Mouse (Mus musculus): ENCODE results near the gene Pkn1. TPM values are rescaled to one million over a fixed set of nuclear protein-coding genes. Genes with fewer than 3 reads are reported as not detected.
A peak's percentile ranks its signal among the peaks of the same experiment; 100 is the strongest.

The Pkn1 gene
- total RNA-seq (2021): 10 to 100 TPM; 60.9 to 65.6 TPM
- long read RNA-seq, experiment 1, full-length matches to known transcripts: 23 of 54 reads
- long read RNA-seq, experiment 1, partial matches to known transcripts: 9 of 54 reads
- long read RNA-seq, experiment 1, other reads (novel, unspliced or antisense): 22 of 54 reads
- long read RNA-seq, experiment 2, full-length matches to known transcripts: 25 of 52 reads
- long read RNA-seq, experiment 2, partial matches to known transcripts: 9 of 52 reads
- long read RNA-seq, experiment 2, other reads (novel, unspliced or antisense): 18 of 52 reads

DNA sequence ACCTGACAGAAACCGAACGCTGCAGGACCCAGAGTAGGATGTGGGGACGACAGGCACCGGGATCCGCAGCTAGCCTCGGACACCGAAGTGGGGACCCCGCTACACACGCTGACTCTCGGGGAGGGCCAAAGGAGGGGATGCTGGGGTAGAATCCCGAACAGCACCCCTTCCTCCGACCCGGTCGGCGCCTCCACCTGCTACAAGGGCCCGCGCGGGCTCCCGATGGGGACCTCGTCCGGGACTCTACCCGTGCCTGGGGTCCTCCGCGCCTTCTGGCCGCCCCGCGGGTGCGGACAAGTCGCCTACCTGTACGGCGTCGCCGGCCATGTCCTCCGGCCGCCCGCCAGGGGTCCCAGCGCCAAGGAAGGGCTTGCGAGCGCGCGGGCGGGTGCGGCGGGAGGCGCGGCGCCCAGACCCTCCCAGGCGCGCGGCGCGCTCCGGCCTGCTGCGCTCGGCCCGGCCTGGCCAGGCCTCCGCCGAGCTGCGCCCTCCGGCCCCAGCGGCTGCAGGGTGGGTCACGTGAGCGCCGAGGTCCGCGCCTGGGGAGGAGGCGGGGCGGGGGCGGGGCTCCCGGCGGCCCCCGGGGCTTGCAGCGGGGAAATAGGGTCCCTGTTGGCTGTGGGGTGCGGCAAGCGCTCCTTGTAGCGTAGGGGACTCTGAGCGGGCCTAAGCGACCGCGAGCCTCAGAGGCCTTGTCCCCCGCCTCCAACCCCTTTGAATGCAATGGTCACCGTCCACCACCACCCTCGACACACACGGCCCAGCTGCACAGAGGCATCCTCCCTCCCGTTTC lies at the start of gene Pkn1:
Gene Pkn1, minus strand, starts transcription at position 519 of the 793 bp plus-strand sequence.
- DNase-seq (ENCODE audit: extremely low spot score in 1 of 2, low spot score in 2 of 2): peak; percentile 66 to 69
- no peak; the same call in 1 of the 2 replicates for TF ChIP-seq CTCF (IDR thresholded peaks at IDR 0.05)

DNA sequence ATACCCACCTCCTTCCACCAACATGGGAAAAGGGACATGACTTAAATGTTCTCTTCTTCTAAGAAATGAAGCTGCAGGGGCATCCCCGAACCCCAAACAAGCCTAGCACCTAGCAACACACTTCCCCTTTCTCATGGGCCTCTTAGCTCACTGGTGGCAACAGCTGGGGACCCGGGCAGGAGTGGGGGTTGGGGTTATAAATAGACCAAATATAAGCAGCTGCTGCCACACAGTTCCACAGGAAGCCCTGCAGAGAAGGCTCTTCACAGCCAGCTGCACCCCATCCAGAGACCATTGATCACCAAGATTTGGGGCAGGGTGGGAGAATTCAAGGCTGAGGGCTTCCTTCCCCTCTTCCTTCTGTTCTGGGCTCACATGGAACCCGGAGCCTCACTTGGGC lies 49.7 kb upstream of the Pkn1 start:
- intact Hi-C loops (cut with DNase I): no loop called here
- H3K4me3 ChIP-seq: no peak overlapping the region
- no peak for DNase-seq (ENCODE audit: extremely low spot score in 1 of 2, low spot score in 2 of 2)
- no peak for TF ChIP-seq CTCF (IDR thresholded peaks at IDR 0.05)
- H3K27ac ChIP-seq: no peak overlapping the region

More for the DNA sequence above, at the start of gene Pkn1:
- Histone ChIP-seq H3K27ac (peak within 1 kb of the TSS; percentile 97), H3K4me3 (peak within 1 kb of the TSS; percentile 97)
- intact Hi-C loops (cut with DNase I): loop anchor here (2.0 kb wide), 2 partner anchors 24 to 36 kb away; no protein-coding TSS in a partner anchor

DNA sequence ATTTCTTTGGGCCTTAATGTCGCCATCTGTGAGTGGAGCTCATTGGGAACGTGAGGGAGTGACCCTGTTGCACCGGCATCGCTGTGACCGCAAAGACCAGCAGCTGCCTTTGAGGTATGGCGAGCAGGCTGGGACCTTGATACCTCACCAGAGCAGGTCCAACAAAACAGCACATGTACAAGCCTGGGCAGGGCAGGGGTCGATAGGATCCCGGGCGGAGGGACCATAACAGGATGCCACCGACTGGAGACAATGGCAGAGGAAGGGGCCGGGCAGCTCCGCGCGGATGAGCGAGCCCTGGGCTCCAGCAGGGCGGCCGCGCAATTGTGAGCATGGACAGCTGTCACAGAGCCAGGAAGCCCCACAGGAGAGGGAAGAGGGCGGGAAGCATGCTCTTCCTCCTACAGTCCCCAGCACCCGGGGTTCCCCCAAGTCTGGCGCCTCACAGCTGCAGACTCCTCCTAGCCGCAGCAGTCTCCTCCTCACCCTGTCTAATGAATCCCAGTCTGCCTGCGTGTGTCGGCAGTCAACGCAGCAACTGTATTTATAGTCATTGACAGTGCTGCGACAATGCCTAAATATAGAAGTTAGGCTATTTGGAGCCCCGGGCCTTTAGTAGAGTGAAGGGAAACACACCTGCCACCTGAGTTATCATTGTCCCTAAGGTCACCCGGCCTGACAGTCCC lies 48.8 kb upstream of the Pkn1 start:
- 0 out of 2 replicates have a peak overlapping the region, but pooled peaks have one; percentile 11 for H3K27ac ChIP-seq
- peak; percentile 39 to 43 for DNase-seq (ENCODE audit: extremely low spot score in 1 of 2, low spot score in 2 of 2)
- H3K4me3 ChIP-seq: peak overlapping the region; percentile 41
- intact Hi-C loops (cut with DNase I): no loop called here
- no peak; the same call in 1 of the 2 replicates for TF ChIP-seq CTCF (IDR thresholded peaks at IDR 0.05)

DNA sequence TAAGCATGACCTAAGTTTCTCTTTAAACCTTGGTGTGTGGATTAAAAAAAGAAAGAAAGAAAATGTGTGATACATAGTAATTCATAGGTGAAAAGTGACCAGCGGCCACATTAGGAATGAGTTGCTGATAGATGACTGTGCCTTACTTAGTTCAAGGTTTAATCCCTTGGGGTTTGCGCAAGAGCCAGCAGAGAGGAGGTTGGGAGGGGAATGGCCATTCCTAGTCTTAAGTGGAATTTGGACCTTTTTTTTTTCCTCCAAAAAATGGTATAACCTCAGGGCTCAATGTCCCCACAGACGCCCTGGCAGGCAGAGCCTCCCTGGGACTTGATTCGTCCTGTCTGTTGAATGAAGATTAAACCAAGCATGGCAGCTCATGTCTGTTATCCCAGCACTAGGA lies 45.1 kb upstream of the Pkn1 start:
- TF ChIP-seq CTCF (IDR thresholded peaks at IDR 0.05): no peak
- DNase-seq (ENCODE audit: extremely low spot score in 1 of 2, low spot score in 2 of 2): no peak
- Histone ChIP-seq H3K27ac (no peak overlapping the region), H3K4me3 (no peak overlapping the region)
- intact Hi-C loops (cut with DNase I): no loop called here

DNA sequence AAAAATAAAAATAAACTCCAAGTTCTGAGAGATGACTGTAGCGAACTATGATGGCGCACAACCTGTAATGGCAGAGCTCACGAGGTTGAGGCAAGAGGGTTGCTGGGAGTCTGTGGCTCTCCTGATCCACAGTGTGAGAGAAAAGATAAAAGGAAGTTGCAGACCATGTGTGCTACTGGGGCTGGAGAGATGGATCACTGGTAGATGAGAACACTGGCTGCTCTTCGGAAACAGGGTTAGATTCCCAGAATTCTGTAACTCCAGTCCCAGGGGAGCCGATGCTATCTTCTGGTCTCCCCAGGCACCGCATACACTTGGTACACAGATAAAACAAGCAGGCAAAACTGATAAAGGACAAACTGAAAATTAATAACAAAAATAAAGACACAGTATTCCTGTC lies 44.0 kb upstream of the Pkn1 start:
- Histone ChIP-seq H3K4me3 (no peak overlapping the region), H3K27ac (no peak overlapping the region)
- no peak for DNase-seq (ENCODE audit: extremely low spot score in 1 of 2, low spot score in 2 of 2)
- TF ChIP-seq CTCF (IDR thresholded peaks at IDR 0.05): no peak
- intact Hi-C loops (cut with DNase I): no loop called here

DNA sequence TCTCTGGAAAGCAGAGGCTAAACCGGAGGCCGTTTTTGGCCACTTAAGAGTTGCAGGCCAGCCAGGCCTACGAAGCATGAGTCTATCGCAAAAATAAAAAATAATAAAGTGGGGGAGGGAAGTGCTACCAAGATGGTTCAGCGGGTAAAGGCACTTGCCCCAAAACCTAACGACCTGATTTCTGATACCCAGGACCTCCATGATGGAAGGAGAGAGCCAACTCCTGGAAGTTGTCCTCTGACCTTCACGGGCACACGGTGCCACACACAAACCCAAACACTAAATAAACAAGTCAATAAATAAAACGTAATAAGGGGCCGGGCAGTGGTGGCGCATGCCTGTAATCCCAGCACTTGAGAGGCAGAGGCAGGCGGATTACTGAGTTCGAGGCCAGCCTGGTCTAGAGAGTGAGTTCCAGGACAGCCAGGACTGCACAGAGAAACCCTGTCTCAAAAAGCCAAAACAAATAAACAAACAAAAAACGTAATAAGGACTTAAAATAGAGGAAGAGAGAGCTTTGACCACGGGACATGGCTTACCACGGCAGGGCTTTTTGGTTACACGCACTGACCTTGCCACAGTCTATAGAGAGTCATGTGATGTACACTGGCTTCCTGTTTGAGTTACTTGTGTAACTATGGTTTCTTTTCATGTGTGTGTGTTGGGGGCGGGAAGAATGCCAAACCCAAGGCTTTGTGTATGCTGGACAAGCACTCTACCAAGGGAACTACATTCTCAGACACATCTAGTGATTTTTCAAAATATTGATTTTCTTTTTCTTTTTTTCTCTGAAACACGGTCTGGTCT lies 43.1 kb upstream of the Pkn1 start:
- DNase-seq (ENCODE audit: extremely low spot score in 1 of 2, low spot score in 2 of 2): no peak
- peak overlapping the region; percentile 36 for H3K27ac ChIP-seq
- TF ChIP-seq CTCF (IDR thresholded peaks at IDR 0.05): no peak
- H3K4me3 ChIP-seq: peak overlapping the region; percentile 46
- intact Hi-C loops (cut with DNase I): no loop called here

DNA sequence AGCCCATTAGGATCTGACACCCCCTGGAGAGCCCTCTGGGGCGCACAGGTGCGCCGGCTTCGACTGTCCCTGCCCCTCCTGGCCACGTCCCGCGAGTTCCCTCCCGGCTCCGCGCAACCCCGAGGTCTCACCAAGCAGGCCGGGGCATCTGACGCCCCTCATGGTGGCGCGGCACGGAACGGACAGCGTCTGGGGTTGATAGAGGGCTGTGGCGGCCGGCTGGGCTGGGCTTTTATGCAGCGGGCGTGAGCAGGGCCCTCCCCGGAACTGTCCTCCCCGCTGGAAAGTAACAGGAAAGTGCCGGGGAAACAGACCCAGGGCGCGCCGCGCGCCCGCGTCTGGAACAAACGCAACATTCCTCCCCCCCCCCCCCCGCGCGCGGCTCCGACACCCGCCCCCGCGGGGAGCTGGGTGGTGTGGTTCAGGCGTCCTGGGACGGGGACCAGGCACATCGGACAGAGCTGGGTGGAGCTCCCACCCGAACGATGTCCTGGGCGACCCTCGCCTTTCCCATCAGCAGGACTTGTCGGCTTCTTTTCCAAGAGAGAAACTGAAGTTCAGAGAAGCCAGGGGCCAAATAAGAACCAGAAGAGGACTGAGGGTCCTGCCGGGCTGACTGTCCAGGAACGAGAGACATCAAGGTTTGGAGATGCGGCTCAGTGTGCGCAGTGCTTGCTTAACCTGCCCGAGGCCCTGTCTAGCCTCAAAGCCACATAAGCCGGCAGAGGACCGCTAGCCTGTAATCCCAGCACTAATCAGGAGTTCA lies 42.2 kb upstream of the Pkn1 start, which contains the start of gene Adgre5:
Gene Adgre5, minus strand, starts transcription at position 351 of the 766 bp plus-strand sequence.
- intact Hi-C loops (cut with DNase I): no loop called here
- Histone ChIP-seq H3K27ac (peak within 1 kb of the TSS; percentile 81), H3K4me3 (peak within 1 kb of the TSS; percentile 46)
- no peak for DNase-seq (ENCODE audit: extremely low spot score in 1 of 2, low spot score in 2 of 2)
- TF ChIP-seq CTCF (IDR thresholded peaks at IDR 0.05): no peak; the same call in 1 of the 2 replicates

DNA sequence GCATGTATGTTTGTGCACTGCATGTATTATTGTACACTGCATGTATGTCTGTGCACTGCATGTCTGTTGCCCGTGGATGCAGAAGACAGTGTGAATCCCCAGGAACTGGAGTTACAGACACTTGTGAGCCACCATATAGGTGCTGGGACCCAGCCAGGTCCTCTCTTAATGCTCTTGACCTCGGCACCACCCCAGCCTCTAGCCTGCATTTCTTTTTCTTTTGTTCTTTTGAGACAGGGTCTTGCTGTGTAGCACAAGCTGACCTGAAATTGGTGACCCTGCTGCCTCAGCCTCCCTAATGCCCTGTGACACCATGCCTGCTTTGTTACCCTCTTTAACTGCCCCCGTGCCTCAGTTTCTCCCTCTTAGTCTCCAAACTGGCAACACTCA lies 41.6 kb upstream of the Pkn1 start:
- no peak for TF ChIP-seq CTCF (IDR thresholded peaks at IDR 0.05)
- Histone ChIP-seq H3K4me3 (peak overlapping the region; percentile 46), H3K27ac (peak overlapping the region; percentile 81)
- intact Hi-C loops (cut with DNase I): no loop called here
- DNase-seq (ENCODE audit: extremely low spot score in 1 of 2, low spot score in 2 of 2): no peak

DNA sequence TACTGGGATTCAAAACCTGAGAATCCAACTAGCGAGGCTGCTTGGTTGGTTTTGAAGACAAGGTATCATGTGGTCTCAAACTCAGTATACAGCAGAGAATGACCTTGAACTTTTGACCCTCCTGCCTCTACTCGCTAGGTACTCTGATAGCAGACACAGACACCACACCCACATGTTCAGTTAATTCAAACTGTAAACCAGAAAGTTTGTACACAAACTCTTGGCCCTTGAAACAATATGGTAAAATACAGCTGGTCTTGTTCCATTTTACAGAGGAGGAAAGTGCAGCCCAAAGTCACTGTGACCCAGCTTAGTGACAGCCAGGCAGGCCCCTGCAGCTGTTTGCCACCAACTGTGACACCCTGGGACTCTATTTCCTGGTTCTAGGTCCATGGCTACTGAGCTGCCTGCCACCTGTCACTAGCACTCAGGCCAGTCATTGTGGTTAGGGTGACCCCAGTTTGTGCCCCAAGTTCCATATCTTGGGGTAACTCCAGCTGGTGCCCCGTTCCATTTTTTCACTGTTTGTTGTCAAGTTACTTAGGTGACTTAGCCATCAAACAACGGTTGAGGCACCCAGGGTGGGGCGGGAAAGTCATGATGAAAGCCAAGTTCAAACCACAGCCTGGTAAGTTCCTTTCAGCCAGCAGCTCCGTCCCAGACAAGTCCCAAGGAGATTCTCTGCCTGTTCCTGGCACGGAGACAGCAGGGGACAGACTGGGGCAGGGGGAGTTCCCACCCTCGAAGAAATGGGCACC lies 40.9 kb upstream of the Pkn1 start:
- intact Hi-C loops (cut with DNase I): loop anchor here (5.0 kb wide), 1 partner anchor 227 kb away; no protein-coding TSS in a partner anchor
- Histone ChIP-seq H3K4me3 (peak overlapping the region; percentile 46), H3K27ac (no peak overlapping the region)
- no peak for DNase-seq (ENCODE audit: extremely low spot score in 1 of 2, low spot score in 2 of 2)
- TF ChIP-seq CTCF (IDR thresholded peaks at IDR 0.05): no peak
